Mouse (Mus musculus): ENCODE data around the gene Dlst. TPM values are rescaled to one million over a fixed set of nuclear protein-coding genes. Genes with fewer than 3 reads are reported as not detected.

Gene Dlst
- total and polyA plus RNA-seq, 3 experiments, result 163 to 376 (median 230) TPM

DNA sequence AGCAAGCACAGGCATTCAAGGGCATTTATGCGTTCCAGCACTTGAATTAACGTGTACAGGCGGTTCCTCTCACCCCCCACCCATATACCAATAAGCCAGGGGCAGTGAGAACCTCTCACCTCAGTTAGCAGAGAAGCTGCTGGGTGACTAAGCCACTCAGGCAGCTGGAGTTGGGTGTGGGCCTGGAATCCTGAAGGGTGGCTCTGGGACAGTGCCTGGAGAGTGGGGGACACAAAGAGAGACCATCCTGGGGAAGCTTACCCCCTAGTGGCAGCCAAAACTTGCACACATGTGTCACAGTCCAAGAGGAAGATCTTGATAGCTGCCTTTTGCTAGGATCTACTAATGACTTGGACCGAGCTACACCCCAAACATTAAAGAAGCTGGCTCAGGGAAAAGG is 26.0 kb downstream of the Dlst start:
- Histone ChIP-seq H3K27ac (ENCODE audit: control insufficient read depth, low read depth, low read length) (no peak overlapping the region), H3K9me3 (replicated peaks; ENCODE audit: insufficient read depth, low read length) (no peaks in the 10 kb centered on the region), H3K4me3 (ENCODE audit: control insufficient read depth in 1 of 2, insufficient read depth in 1 of 2, low read depth in 2 of 2, low read length in 2 of 2) (no peak overlapping the region), H3K79me2 (ENCODE audit: control insufficient read depth, insufficient read depth, low read length, poor library complexity) (no peaks in the 10 kb centered on the region), H3K27me3 (ENCODE audit: control insufficient read depth in 1 of 2, insufficient read depth in 2 of 2, low read length in 2 of 2) (no peaks in the 10 kb centered on the region), H3K9ac (ENCODE audit: control insufficient read depth, low read depth, low read length, poor library complexity, severe bottlenecking) (no peak overlapping the region), H3K4me1 (ENCODE audit: control insufficient read depth in 1 of 2, insufficient read depth in 2 of 2, low read length in 2 of 2) (peaks cover 7 to 14% of the 10 kb centered on the region in 2 experiments), H3K36me3 (ENCODE audit: control insufficient read depth in 1 of 2, insufficient read depth in 2 of 2, low read length in 2 of 2) (peaks cover 12 to 15% of the 10 kb centered on the region in 2 experiments)
- no peak for DNase-seq (ENCODE audit: low read depth, low spot score)
- peak in 2 of 3 experiments; percentile 2 to 8; a peak in 1 of 6 replicates for TF ChIP-seq CTCF (IDR thresholded peaks at IDR 0.05 in 2 of 3, conservative IDR thresholded peaks at IDR 0.05 in 1 of 3; ENCODE audit: control insufficient read depth in 1 of 3, insufficient read depth in 1 of 3, low read depth in 2 of 3, low read length in 3 of 3, poor library complexity in 1 of 3, severe bottlenecking in 1 of 3)
- TF ChIP-seq UBTF (IDR thresholded peaks at IDR 0.05; ENCODE audit: borderline replicate concordance, insufficient read depth, low read depth, low read length), result no peak
- no peak for TF ChIP-seq E2F4 (IDR thresholded peaks at IDR 0.05; ENCODE audit: borderline replicate concordance, low read depth, low read length)

DNA sequence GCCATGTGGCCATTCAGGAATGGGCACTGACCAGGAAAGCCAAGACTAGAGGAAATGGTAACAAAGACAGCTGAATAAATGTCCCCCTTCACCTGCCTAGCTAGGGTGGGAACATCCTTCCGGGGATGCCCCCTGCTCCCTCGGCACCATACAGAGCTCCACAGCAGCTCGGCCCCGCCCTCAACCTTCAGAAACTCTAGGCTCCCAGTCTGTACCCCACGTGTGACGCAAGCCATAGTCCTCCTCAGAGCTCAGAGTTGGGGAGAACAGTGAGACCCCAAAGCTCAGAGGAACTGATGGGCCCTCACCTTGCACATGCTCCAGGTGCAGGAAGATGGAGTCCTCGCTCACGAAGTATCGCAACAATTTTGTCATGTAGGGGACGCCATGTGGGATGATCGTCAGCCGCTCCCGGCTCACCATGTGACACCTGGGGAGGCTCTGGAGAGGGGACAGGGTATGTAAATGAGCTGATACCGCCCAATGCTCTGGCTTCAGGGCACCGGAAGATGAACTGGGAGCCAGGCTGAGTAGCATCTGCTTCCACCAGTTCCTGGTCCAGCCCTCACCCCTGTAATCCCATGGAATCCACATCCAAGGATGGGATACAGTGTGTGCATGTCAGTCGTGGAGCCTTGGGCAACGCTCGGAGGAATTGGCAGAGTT is 29.5 kb downstream of the Dlst start:
- Histone ChIP-seq H3K4me3 (ENCODE audit: control insufficient read depth in 1 of 2, insufficient read depth in 1 of 2, low read depth in 2 of 2, low read length in 2 of 2) (no peak overlapping the region), H3K9ac (ENCODE audit: control insufficient read depth, low read depth, low read length, poor library complexity, severe bottlenecking) (no peak overlapping the region), H3K9me3 (replicated peaks; ENCODE audit: insufficient read depth, low read length) (no peaks in the 10 kb centered on the region), H3K27me3 (ENCODE audit: control insufficient read depth in 1 of 2, insufficient read depth in 2 of 2, low read length in 2 of 2) (no peaks in the 10 kb centered on the region), H3K79me2 (ENCODE audit: control insufficient read depth, insufficient read depth, low read length, poor library complexity) (no peaks in the 10 kb centered on the region), H3K4me1 (ENCODE audit: control insufficient read depth in 1 of 2, insufficient read depth in 2 of 2, low read length in 2 of 2) (no peaks in the 10 kb centered on the region), H3K36me3 (ENCODE audit: control insufficient read depth in 1 of 2, insufficient read depth in 2 of 2, low read length in 2 of 2) (no peaks in the 10 kb centered on the region), H3K27ac (ENCODE audit: control insufficient read depth, low read depth, low read length) (no peak overlapping the region)
- TF ChIP-seq TCF12 (IDR thresholded peaks at IDR 0.05; ENCODE audit: low read depth, low read length) (no peak), CTCF (IDR thresholded peaks at IDR 0.05 in 2 of 3, conservative IDR thresholded peaks at IDR 0.05 in 1 of 3; ENCODE audit: control insufficient read depth in 1 of 3, insufficient read depth in 1 of 3, low read depth in 2 of 3, low read length in 3 of 3, poor library complexity in 1 of 3, severe bottlenecking in 1 of 3) (no peak), E2F4 (IDR thresholded peaks at IDR 0.05; ENCODE audit: borderline replicate concordance, low read depth, low read length) (no peak), JUND (IDR thresholded peaks at IDR 0.05; ENCODE audit: low read depth, low read length) (no peak), UBTF (IDR thresholded peaks at IDR 0.05; ENCODE audit: borderline replicate concordance, insufficient read depth, low read depth, low read length) (no peak), USF2 (IDR thresholded peaks at IDR 0.05; ENCODE audit: borderline replicate concordance in 1 of 2, insufficient read depth in 1 of 2, low read depth in 1 of 2, low read length in 2 of 2) (no peak), MEF2A (IDR thresholded peaks at IDR 0.05; ENCODE audit: extremely low read depth, insufficient replicate concordance, low read depth, low read length, poor library complexity, severe bottlenecking) (no peak), USF1 (IDR thresholded peaks at IDR 0.05; ENCODE audit: low read depth, low read length) (no peak), ZMIZ1 (IDR thresholded peaks at IDR 0.05; ENCODE audit: low read depth, low read length) (no peak), MAFK (IDR thresholded peaks at IDR 0.05; ENCODE audit: borderline replicate concordance, low read depth, low read length) (no peak), NELFE (IDR thresholded peaks at IDR 0.05; ENCODE audit: low read depth, low read length) (no peak), NRF1 (IDR thresholded peaks at IDR 0.05; ENCODE audit: insufficient read depth, low read depth, low read length, poor library complexity, severe bottlenecking) (no peak), MYC (IDR thresholded peaks at IDR 0.05; ENCODE audit: low read depth, low read length) (no peak), BHLHE40 (IDR thresholded peaks at IDR 0.05; ENCODE audit: borderline replicate concordance, low read depth, low read length) (no peak), TAL1 (IDR thresholded peaks at IDR 0.05; ENCODE audit: low read length) (no peak), RCOR1 (IDR thresholded peaks at IDR 0.05; ENCODE audit: low read depth, low read length) (no peak), ELF1 (IDR thresholded peaks at IDR 0.05; ENCODE audit: low read depth, low read length) (no peak)
- no peak for DNase-seq (ENCODE audit: low read depth, low spot score)
